Mouse (Mus musculus): ENCODE data around the gene Xpo1. TPM values are rescaled to one million over a fixed set of nuclear protein-coding genes. Genes with fewer than 3 reads are reported as not detected.
"Not testable (repeated sequence)": the region's sequence is repeated elsewhere in the genome, so short reads cannot be mapped to it uniquely, and the experiment has no call there.

The Xpo1 gene
- total RNA-seq, 1 experiment from 2014 or later: 75.0 TPM

- DNase-seq: no peak
Observed at GRCm38 (mm10) chr11:23298301-23298700, 42.5 kb downstream of the Xpo1 start.

GRCm38 (mm10) chr11:23299910-23300309 is 44.1 kb downstream of the Xpo1 start:
- no peak for DNase-seq

- no peak for DNase-seq
Observed at GRCm38 (mm10) chr11:23303126-23303525, 47.3 kb downstream of the Xpo1 start.

- not testable (repeated sequence) for DNase-seq
Observed at GRCm38 (mm10) chr11:23305101-23305672, 49.3 kb downstream of the Xpo1 start.

- peak; percentile 97 for DNase-seq
Observed at GRCm38 (mm10) chr11:23305673-23306608, 50.1 kb downstream of the Xpo1 start.

GRCm38 (mm10) chr11:23306764-23307565 is 51.1 kb downstream of the Xpo1 start, which contains the start of gene Usp34:
Gene Usp34 (plus strand): TSS chr11:23306895.
- DNase-seq: peak; percentile 89

GRCm38 (mm10) chr11:23307566-23307920 is 51.7 kb downstream of the Xpo1 start:
- DNase-seq: no peak

- no peak for DNase-seq
Observed at GRCm38 (mm10) chr11:23313496-23313895, 57.7 kb downstream of the Xpo1 start.

GRCm38 (mm10) chr11:23329413-23329812 is 73.6 kb downstream of the Xpo1 start:
- no peak for DNase-seq

GRCm38 (mm10) chr11:23332136-23332535 is 76.3 kb downstream of the Xpo1 start:
- DNase-seq: no peak

- no peak for DNase-seq
Observed at GRCm38 (mm10) chr11:23335160-23335559, 79.3 kb downstream of the Xpo1 start.

Other genes with a start within 250 kb of the Xpo1 start
- gene Fam161a, start 248.5 kb upstream of the Xpo1 start, total RNA-seq (2021): 18.6 and 22.4 TPM in 2 replicates
- 67.5 and 72.9 TPM in 2 replicates for gene Usp34, start 50.9 kb downstream of the Xpo1 start, total RNA-seq (2021)
- 48.7 and 104 TPM in 2 replicates for gene Ahsa2, start 242.0 kb downstream of the Xpo1 start, total RNA-seq (2021)

All from adrenal gland, postnatal 25 days (tissue).